Mouse (Mus musculus): Measurements from ENCODE around the gene Gpat3.

- TF ChIP-seq GATA1 (IDR thresholded peaks at IDR 0.05; ENCODE audit: low read length) (no peak), TAL1 (IDR thresholded peaks at IDR 0.05; ENCODE audit: low read length) (no peak)
These were observed 19.5 kb upstream of the Gpat3 start for GRCm38 (mm10) chr5:100825975-100826374.

All from erythroblast, embryonic 14.5 days (primary cell).